In genomic region chr11:95024439-95025184, GRCm38 (mm10) we compare ENCODE assay signal across 10 mouse cellular contexts. TPM values are rescaled to one million over a fixed set of nuclear protein-coding genes. Genes with fewer than 3 reads are reported as not detected.
DNase-seq lines count a peak whose midpoint lies in the region; ATAC-seq and TF ChIP-seq lines count a peak whose summit lies in the region.
"Had no signal": no experiment of that assay in that cellular context is flagged by ENCODE, and none has a peak within 500 bp of the region (broad histone marks: within the 10 kb centered on the region; RNA-seq: fewer than 3 reads in every experiment).

No protein-coding gene starts in this region.

- peak in 1 of 2 experiments; percentile 52 for DNase-seq in layer of hippocampus, adult 2 months (ENCODE audit: low spot score in 2 of 2)
- DNase-seq in layer of hippocampus, adult 9-11 months: no peak
- DNase-seq in Muller cell, postnatal 12 days (ENCODE audit: inconsistent ontology term): peak; percentile 97
- DNase-seq in testis, postnatal 14 days (ENCODE audit: low spot score): no peak
- no peak for DNase-seq in urinary bladder, postnatal 25 days (ENCODE audit: low spot score)
- DNase-seq: gastrocnemius, postnatal 10 days had no signal

- peaks cover 87% of the 10 kb centered on the region for H3K36me3 ChIP-seq in embryonic facial prominence, embryonic 13.5 days
- peaks cover 23% of the 10 kb centered on the region for H3K36me3 ChIP-seq in kidney, embryonic 16.5 days (ENCODE audit: insufficient read depth, low read length)

- H3K27ac ChIP-seq in layer of hippocampus, adult 2 months: peak overlapping the region; percentile 78
- peak overlapping the region; percentile 34; the same call in 1 of the 2 replicates for H3K27ac ChIP-seq in embryonic facial prominence, embryonic 13.5 days
- H3K27ac ChIP-seq in kidney, embryonic 16.5 days (ENCODE audit: low read length): peak overlapping the region; percentile 76

- TF ChIP-seq CTCF in layer of hippocampus, adult 2 months (conservative IDR thresholded peaks at IDR 0.05): no peak

- H3K27me3 ChIP-seq in embryonic facial prominence, embryonic 13.5 days: no peaks in the 10 kb centered on the region
- no peaks in the 10 kb centered on the region for H3K27me3 ChIP-seq in kidney, embryonic 16.5 days (ENCODE audit: insufficient read depth, low read length)

- 74% methylated on average over 29 of the region's 29 CpGs for WGBS in embryonic facial prominence, embryonic 13.5 days
- WGBS in kidney, embryonic 16.5 days: 63% methylated on average over 29 of the region's 29 CpGs

- H3K9ac ChIP-seq in embryonic facial prominence, embryonic 13.5 days: no peak overlapping the region
- no peak overlapping the region for H3K9ac ChIP-seq in kidney, embryonic 16.5 days (replicated peaks; ENCODE audit: low read length)

- H3K4me2 ChIP-seq in embryonic facial prominence, embryonic 13.5 days: no peak overlapping the region
- no peak overlapping the region for H3K4me2 ChIP-seq in kidney, embryonic 16.5 days (replicated peaks; ENCODE audit: low read depth, low read length)

- H3K4me3 ChIP-seq in layer of hippocampus, adult 2 months: no peak overlapping the region
- H3K4me3 ChIP-seq in embryonic facial prominence, embryonic 13.5 days: no peak overlapping the region
- H3K4me3 ChIP-seq in kidney, embryonic 16.5 days (ENCODE audit: low read length): no peak overlapping the region

- no peak for ATAC-seq in embryonic facial prominence, embryonic 13.5 days (ENCODE audit: insufficient number of reproducible peaks, insufficient read depth, low FRiP score, low TSS enrichment, low read depth)
- ATAC-seq in kidney, embryonic 16.5 days (ENCODE audit: low FRiP score, low TSS enrichment): peak; percentile 23; the same call in 1 of the 2 replicates
- no peak for ATAC-seq in megakaryocyte-erythroid progenitor cell, adult 5-6 weeks (replicated peaks; ENCODE audit: low FRiP score, low TSS enrichment, poor library complexity, severe bottlenecking)

- no peaks in the 10 kb centered on the region for H3K4me1 ChIP-seq in embryonic facial prominence, embryonic 13.5 days
- peaks cover 38% of the 10 kb centered on the region for H3K4me1 ChIP-seq in kidney, embryonic 16.5 days (ENCODE audit: insufficient read depth, low read length)

- no peaks in the 10 kb centered on the region for H3K9me3 ChIP-seq in embryonic facial prominence, embryonic 13.5 days
- 0 out of 2 replicates have a peak, but pooled peaks cover 5% of the 10 kb centered on the region for H3K9me3 ChIP-seq in kidney, embryonic 16.5 days (ENCODE audit: low read length)

RNA-seq across cellular contexts. Expression of gene Samd14, which starts 14.9 kb away (rescaled TPM):
- 10 to 100 TPM; 38.9 to 40.8 TPM for total RNA-seq in layer of hippocampus, adult 2 months (2021)
- polyA plus RNA-seq in embryonic facial prominence, embryonic 13.5 days (2015; fragmentation: Nextera tagmentation; extraction: Ambion mirVana): 36.2 and 36.8 TPM in 2 replicates
- polyA plus RNA-seq in kidney, embryonic 16.5 days (2015; fragmentation: Nextera tagmentation; extraction: Ambion mirVana): 19.2 and 21.2 TPM in 2 replicates
- 69.9 and 89.1 TPM in 2 replicates for total RNA-seq in megakaryocyte-erythroid progenitor cell, adult 5-6 weeks (2014; fragmentation: Nextera tagmentation)
- 29.0 and 30.8 TPM in 2 replicates for total RNA-seq in megakaryocyte-erythroid progenitor cell, adult 5-6 weeks (2017)

RNA-seq across cellular contexts. Expression of gene Pdk2, which starts 16.5 kb away (rescaled TPM):
- 100 to 1,000 TPM; 133 TPM for total RNA-seq in layer of hippocampus, adult 2 months (2021)
- polyA plus RNA-seq in embryonic facial prominence, embryonic 13.5 days (2015; fragmentation: Nextera tagmentation; extraction: Ambion mirVana): 33.2 and 33.7 TPM in 2 replicates
- 72.3 and 85.2 TPM in 2 replicates for polyA plus RNA-seq in kidney, embryonic 16.5 days (2015; fragmentation: Nextera tagmentation; extraction: Ambion mirVana)
- total RNA-seq in megakaryocyte-erythroid progenitor cell, adult 5-6 weeks (2014; fragmentation: Nextera tagmentation): 16.9 and 21.5 TPM in 2 replicates
- 3.2 and 5.2 TPM in 2 replicates for total RNA-seq in megakaryocyte-erythroid progenitor cell, adult 5-6 weeks (2017)
- total RNA-seq: CH12.LX had no signal

RNA-seq across cellular contexts. Expression of gene Ppp1r9b, which starts 33.8 kb away (rescaled TPM):
- 100 to 1,000 TPM; 967 to 974 TPM for total RNA-seq in layer of hippocampus, adult 2 months (2021)
- polyA plus RNA-seq in embryonic facial prominence, embryonic 13.5 days (2015; fragmentation: Nextera tagmentation; extraction: Ambion mirVana): 13.2 and 13.5 TPM in 2 replicates
- polyA plus RNA-seq in kidney, embryonic 16.5 days (2015; fragmentation: Nextera tagmentation; extraction: Ambion mirVana): 9.9 and 10.7 TPM in 2 replicates
- total RNA-seq in megakaryocyte-erythroid progenitor cell, adult 5-6 weeks (2014; fragmentation: Nextera tagmentation): 121 and 137 TPM in 2 replicates
- total RNA-seq in megakaryocyte-erythroid progenitor cell, adult 5-6 weeks (2017): 174 and 229 TPM in 2 replicates

RNA-seq across cellular contexts. Expression of gene Sgca, which starts 48.5 kb away (rescaled TPM):
- under 1 TPM in 1 of 2 experiments, not detected in 1; 0.44 TPM for total RNA-seq in layer of hippocampus, adult 2 months (2021)
- polyA plus RNA-seq in embryonic facial prominence, embryonic 13.5 days (2015; fragmentation: Nextera tagmentation; extraction: Ambion mirVana): 1.1 and 1.5 TPM in 2 replicates
- 0.19 and 0.71 TPM in 2 replicates for polyA plus RNA-seq in kidney, embryonic 16.5 days (2015; fragmentation: Nextera tagmentation; extraction: Ambion mirVana)
- total RNA-seq in megakaryocyte-erythroid progenitor cell, adult 5-6 weeks (2014; fragmentation: Nextera tagmentation): not detected in 2 replicates
- total RNA-seq in megakaryocyte-erythroid progenitor cell, adult 5-6 weeks (2017): not detected in 2 replicates

RNA-seq across cellular contexts. Expression of gene Itga3, which starts 52.0 kb away (rescaled TPM):
- total RNA-seq in layer of hippocampus, adult 2 months (2021): 10 to 100 TPM; 10.3 to 16.1 TPM
- 7.0 and 9.2 TPM in 2 replicates for polyA plus RNA-seq in embryonic facial prominence, embryonic 13.5 days (2015; fragmentation: Nextera tagmentation; extraction: Ambion mirVana)
- polyA plus RNA-seq in kidney, embryonic 16.5 days (2015; fragmentation: Nextera tagmentation; extraction: Ambion mirVana): 25.5 and 25.8 TPM in 2 replicates
- not detected in 2 replicates for total RNA-seq in megakaryocyte-erythroid progenitor cell, adult 5-6 weeks (2014; fragmentation: Nextera tagmentation)
- 0.28 TPM in 1 of 2 replicates, not detected in the other for total RNA-seq in megakaryocyte-erythroid progenitor cell, adult 5-6 weeks (2017)

Comparison
In these comparisons a context has a peak if more than half of its experiments do, and no peak if none do; other contexts are left out.
1. RNA of gene Pdk2, which starts 16.5 kb away (total RNA-seq): 133 TPM in layer of hippocampus, adult 2 months; 3.2 to 21.5 TPM in megakaryocyte-erythroid progenitor cell, adult 5-6 weeks; every median in the first group is over 4 times any median in the second.
2. RNA of gene Ppp1r9b, which starts 33.8 kb away (total RNA-seq): 967 to 974 TPM in layer of hippocampus, adult 2 months; 121 to 229 TPM in megakaryocyte-erythroid progenitor cell, adult 5-6 weeks; every median in the first group is over 4 times any median in the second.
3. Peak in every context shown above with its lines, with median percentiles within 50 percentile points of each other: H3K27ac ChIP-seq.